In genomic region chr16:93286816-93287215, GRCm38 (mm10) we compare ENCODE assay signal across 21 mouse cellular contexts.
DNase-seq lines count a peak whose midpoint lies in the region; ATAC-seq and TF ChIP-seq lines count a peak whose summit lies in the region.
"Had no signal": no experiment of that assay in that cellular context is flagged by ENCODE, and none has a peak within 500 bp of the region (broad histone marks: within the 10 kb centered on the region; RNA-seq: fewer than 3 reads in every experiment).

No protein-coding gene starts in this region.

- ATAC-seq in forebrain, embryonic 14.5 days: no peak
- ATAC-seq: activated CD4-positive, CD25-positive, alpha-beta regulatory T cell, adult 4 months; forebrain, embryonic 13.5 days; forebrain, embryonic 16.5 days; Patski had no signal

- H3K27ac ChIP-seq in forebrain, embryonic 14.5 days (ENCODE audit: low read depth, low read length): no peak overlapping the region
- H3K27ac ChIP-seq in forebrain, embryonic 10.5 days: no peak overlapping the region
- H3K27ac ChIP-seq: embryonic facial prominence, embryonic 13.5 days; embryonic facial prominence, embryonic 15.5 days; forebrain, embryonic 13.5 days had no signal

- no peaks in the 10 kb centered on the region for H3K27me3 ChIP-seq in forebrain, embryonic 14.5 days (replicated peaks; ENCODE audit: control insufficient read depth, insufficient read depth, low read length)
- H3K27me3 ChIP-seq in forebrain, embryonic 10.5 days (ENCODE audit: poor library complexity, severe bottlenecking): peaks cover 14% of the 10 kb centered on the region
- H3K27me3 ChIP-seq: embryonic facial prominence, embryonic 15.5 days; Patski had no signal

- DNase-seq in forebrain, embryonic 14.5 days (ENCODE audit: low spot score): peak; percentile 16
- no peak for DNase-seq in forebrain, embryonic 10.5 days (ENCODE audit: extremely low spot score, low spot score)
- peak; percentile 91 for DNase-seq in Muller cell, postnatal 12 days (ENCODE audit: inconsistent ontology term)
- DNase-seq in brain, embryonic 14.5 days (ENCODE audit: low read depth): peak; percentile 56
- no peak for DNase-seq in urinary bladder, postnatal 25 days (ENCODE audit: low spot score)
- DNase-seq: adrenal gland, adult 8-10 months; adrenal gland, postnatal 14 days; adrenal gland, postnatal 36 days; cerebellum, adult 11 months; cerebellum, adult 2 months; cerebellum, adult 9-10 months; cerebellum, postnatal 14 days; cerebellum, postnatal 36 days; embryo, embryonic 11 days had no signal

- no peak for TF ChIP-seq CTCF in brain, embryonic 14.5 days (IDR thresholded peaks at IDR 0.05; ENCODE audit: borderline replicate concordance, extremely low read depth, insufficient read depth, insufficient read length)

- no peak for TF ChIP-seq POLR2A in brain, embryonic 14.5 days (IDR thresholded peaks at IDR 0.05; ENCODE audit: borderline replicate concordance, extremely low read depth, insufficient read depth, insufficient read length, poor library complexity, severe bottlenecking)

- no peaks in the 10 kb centered on the region for H3K36me3 ChIP-seq in forebrain, embryonic 14.5 days (ENCODE audit: control insufficient read depth, insufficient read depth, low read length)
- no peaks in the 10 kb centered on the region for H3K36me3 ChIP-seq in forebrain, embryonic 10.5 days (replicated peaks)
- H3K36me3 ChIP-seq: embryonic facial prominence, embryonic 13.5 days; embryonic facial prominence, embryonic 15.5 days had no signal

- H3K4me1 ChIP-seq in forebrain, embryonic 14.5 days (ENCODE audit: control insufficient read depth, insufficient read depth, low read length): no peaks in the 10 kb centered on the region
- H3K4me1 ChIP-seq in forebrain, embryonic 10.5 days: peaks cover 1% of the 10 kb centered on the region
- H3K4me1 ChIP-seq: embryonic facial prominence, embryonic 15.5 days; forebrain, embryonic 13.5 days had no signal

- H3K4me3 ChIP-seq in forebrain, embryonic 14.5 days (ENCODE audit: low read depth, low read length): no peak overlapping the region
- H3K4me3 ChIP-seq in forebrain, embryonic 10.5 days: no peak overlapping the region
- H3K4me3 ChIP-seq: embryonic facial prominence, embryonic 13.5 days; embryonic facial prominence, embryonic 15.5 days; erythroblast, embryonic 14.5 days; forebrain, embryonic 13.5 days had no signal

- WGBS in forebrain, embryonic 14.5 days: 54% methylated on average over 3 of the region's 3 CpGs
- 92% methylated on average over 3 of the region's 3 CpGs for whole genome bisulfite sequencing in forebrain, embryonic 10.5 days

- H3K4me2 ChIP-seq in forebrain, embryonic 14.5 days (ENCODE audit: low read length): no peak overlapping the region
- H3K4me2 ChIP-seq: embryonic facial prominence, embryonic 13.5 days; embryonic facial prominence, embryonic 15.5 days; forebrain, embryonic 13.5 days had no signal

- H3K9ac ChIP-seq in forebrain, embryonic 14.5 days (ENCODE audit: low read length): no peak overlapping the region
- H3K9ac ChIP-seq: embryonic facial prominence, embryonic 13.5 days; embryonic facial prominence, embryonic 15.5 days; forebrain, embryonic 13.5 days had no signal

- 0 out of 2 replicates have a peak, but pooled peaks cover 3% of the 10 kb centered on the region for H3K9me3 ChIP-seq in forebrain, embryonic 14.5 days (replicated peaks; ENCODE audit: control insufficient read depth, low read length)
- no peaks in the 10 kb centered on the region for H3K9me3 ChIP-seq in forebrain, embryonic 10.5 days
- H3K9me3 ChIP-seq: embryonic facial prominence, embryonic 13.5 days; embryonic facial prominence, embryonic 15.5 days; forebrain, embryonic 13.5 days had no signal

Comparison
In these comparisons a context has a peak if more than half of its experiments do, and no peak if none do; other contexts are left out.
1. DNase-seq: peak in forebrain, embryonic 14.5 days (single experiment), Muller cell, postnatal 12 days (single experiment) and brain, embryonic 14.5 days (single experiment); none in forebrain, embryonic 10.5 days (single experiment) and urinary bladder, postnatal 25 days (single experiment).